ENCODE assay signal across 7 mouse cellular contexts in the genomic region with DNA sequence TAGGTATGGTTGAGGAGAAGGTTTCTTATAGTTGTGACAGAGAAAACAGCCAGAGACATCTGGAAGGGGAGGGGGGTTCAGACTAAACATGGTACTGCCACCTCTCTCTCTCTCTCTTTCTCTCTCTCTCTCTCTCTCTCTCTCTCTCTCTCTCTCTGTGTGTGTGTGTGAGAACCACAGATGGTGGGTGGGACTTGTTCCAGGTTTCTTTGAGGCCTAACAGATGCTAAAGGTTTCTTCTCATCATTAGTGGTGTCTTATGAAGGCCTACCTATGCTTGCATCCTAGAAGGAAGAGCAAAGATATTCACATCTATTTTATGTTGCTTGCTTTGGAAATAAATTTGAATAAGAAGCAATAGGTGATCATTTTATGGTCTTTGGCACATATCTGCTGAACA. TPM values are rescaled to one million over a fixed set of nuclear protein-coding genes. Genes with fewer than 3 reads are reported as not detected.
DNase-seq lines count a peak whose midpoint lies in the region; ATAC-seq lines count a peak whose summit lies in the region.

No protein-coding gene starts in this region.

- peak overlapping the region; percentile 76 for H3K4me2 ChIP-seq in lung, embryonic 16.5 days (ENCODE audit: low read depth, low read length)
- peak overlapping the region; percentile 72 for H3K4me2 ChIP-seq in forebrain, embryonic 12.5 days
- peak overlapping the region; percentile 76 for H3K4me2 ChIP-seq in limb, embryonic 13.5 days (replicated peaks)
- H3K4me2 ChIP-seq in stomach, embryonic 16.5 days (ENCODE audit: low read depth, low read length) = peak overlapping the region; percentile 83

- ATAC-seq in lung, embryonic 16.5 days (ENCODE audit: low read depth) = no peak
- no peak for ATAC-seq in forebrain, embryonic 12.5 days (ENCODE audit: low FRiP score)
- no peak for ATAC-seq in limb, embryonic 13.5 days (ENCODE audit: low FRiP score, low read depth)
- ATAC-seq in stomach, embryonic 16.5 days (ENCODE audit: insufficient read depth, low FRiP score) = no peak
- ATAC-seq in frontal cortex, adult (ENCODE audit: low TSS enrichment) = no peak
- ATAC-seq in inflammation-experienced regulatory T-cells, adult 6 months = no peak

- no peak overlapping the region; the same call in 1 of the 2 replicates for H3K9ac ChIP-seq in lung, embryonic 16.5 days (ENCODE audit: low read length)
- H3K9ac ChIP-seq in forebrain, embryonic 12.5 days = no peak overlapping the region
- H3K9ac ChIP-seq in limb, embryonic 13.5 days = no peak overlapping the region
- H3K9ac ChIP-seq in stomach, embryonic 16.5 days (ENCODE audit: low read length) = no peak overlapping the region

- H3K27me3 ChIP-seq in lung, embryonic 16.5 days (ENCODE audit: control insufficient read depth, insufficient read depth, low read depth, low read length) = no peaks in the 10 kb centered on the region
- no peaks in the 10 kb centered on the region for H3K27me3 ChIP-seq in forebrain, embryonic 12.5 days
- no peaks in the 10 kb centered on the region for H3K27me3 ChIP-seq in limb, embryonic 13.5 days
- H3K27me3 ChIP-seq in stomach, embryonic 16.5 days (ENCODE audit: control insufficient read depth, insufficient read depth, low read length) = no peaks in the 10 kb centered on the region

- H3K4me3 ChIP-seq in lung, embryonic 16.5 days (ENCODE audit: low read length) = peak overlapping the region; percentile 73
- H3K4me3 ChIP-seq in forebrain, embryonic 12.5 days (replicated peaks) = no peak overlapping the region
- H3K4me3 ChIP-seq in limb, embryonic 13.5 days = peak overlapping the region; percentile 57
- peak overlapping the region; percentile 68 for H3K4me3 ChIP-seq in stomach, embryonic 16.5 days (replicated peaks; ENCODE audit: low read length)

- H3K4me1 ChIP-seq in lung, embryonic 16.5 days (replicated peaks; ENCODE audit: control insufficient read depth, insufficient read depth, low read length) = peaks cover 5% of the 10 kb centered on the region; the same call in 1 of the 2 replicates
- H3K4me1 ChIP-seq in forebrain, embryonic 12.5 days = peaks cover 12% of the 10 kb centered on the region
- peaks cover 12% of the 10 kb centered on the region; the same call in 1 of the 2 replicates for H3K4me1 ChIP-seq in limb, embryonic 13.5 days
- peaks cover 10% of the 10 kb centered on the region; the same call in 1 of the 2 replicates for H3K4me1 ChIP-seq in stomach, embryonic 16.5 days (ENCODE audit: control insufficient read depth, insufficient read depth, low read length)

- no peaks in the 10 kb centered on the region for H3K36me3 ChIP-seq in lung, embryonic 16.5 days (ENCODE audit: control insufficient read depth, insufficient read depth, low read length)
- no peaks in the 10 kb centered on the region for H3K36me3 ChIP-seq in forebrain, embryonic 12.5 days (replicated peaks)
- no peaks in the 10 kb centered on the region for H3K36me3 ChIP-seq in limb, embryonic 13.5 days
- H3K36me3 ChIP-seq in stomach, embryonic 16.5 days (ENCODE audit: control insufficient read depth, insufficient read depth, low read length) = no peaks in the 10 kb centered on the region

- no peak for DNase-seq in lung, postnatal 36 days

- H3K9me3 ChIP-seq in lung, embryonic 16.5 days (ENCODE audit: control insufficient read depth, low read length) = no peaks in the 10 kb centered on the region
- no peaks in the 10 kb centered on the region for H3K9me3 ChIP-seq in forebrain, embryonic 12.5 days
- no peaks in the 10 kb centered on the region for H3K9me3 ChIP-seq in limb, embryonic 13.5 days
- H3K9me3 ChIP-seq in stomach, embryonic 16.5 days (replicated peaks; ENCODE audit: control insufficient read depth, low read length) = no peaks in the 10 kb centered on the region

- H3K27ac ChIP-seq in lung, embryonic 16.5 days (ENCODE audit: low read length) = no peak overlapping the region
- H3K27ac ChIP-seq in forebrain, embryonic 12.5 days = no peak overlapping the region
- no peak overlapping the region for H3K27ac ChIP-seq in limb, embryonic 13.5 days
- H3K27ac ChIP-seq in stomach, embryonic 16.5 days (ENCODE audit: low read length) = no peak overlapping the region

RNA-seq across cellular contexts. Expression of gene Cops2, which starts 6.6 kb away (rescaled TPM):
- polyA plus RNA-seq in lung, embryonic 16.5 days (2015; fragmentation: Nextera tagmentation; extraction: Ambion mirVana) = 69.0 and 74.8 TPM in 2 replicates
- 80.7 and 81.3 TPM in 2 replicates for polyA plus RNA-seq in forebrain, embryonic 12.5 days (2016; fragmentation: Nextera tagmentation; extraction: Ambion mirVana)
- polyA plus RNA-seq in limb, embryonic 13.5 days (2015; fragmentation: Nextera tagmentation; extraction: Ambion mirVana) = 86.1 and 90.3 TPM in 2 replicates
- 62.8 and 70.5 TPM in 2 replicates for polyA plus RNA-seq in stomach, embryonic 16.5 days (2015; fragmentation: Nextera tagmentation; extraction: Ambion mirVana)
- 100 to 1,000 TPM in 1 of 3 experiments, 10 to 100 TPM in 2; 80.3 to 114 (median 87.5) TPM for polyA plus RNA-seq in inflammation-experienced regulatory T-cells, adult 6 months (2017; shearing (Covaris generic))

RNA-seq across cellular contexts. Expression of gene Galk2, which starts 6.7 kb away (rescaled TPM):
- 39.3 and 40.7 TPM in 2 replicates for polyA plus RNA-seq in lung, embryonic 16.5 days (2015; fragmentation: Nextera tagmentation; extraction: Ambion mirVana)
- polyA plus RNA-seq in forebrain, embryonic 12.5 days (2016; fragmentation: Nextera tagmentation; extraction: Ambion mirVana) = 26.0 and 28.0 TPM in 2 replicates
- 43.7 and 44.8 TPM in 2 replicates for polyA plus RNA-seq in limb, embryonic 13.5 days (2015; fragmentation: Nextera tagmentation; extraction: Ambion mirVana)
- 48.1 and 48.3 TPM in 2 replicates for polyA plus RNA-seq in stomach, embryonic 16.5 days (2015; fragmentation: Nextera tagmentation; extraction: Ambion mirVana)
- 10 to 100 TPM; 71.7 to 87.5 (median 71.8) TPM for polyA plus RNA-seq in inflammation-experienced regulatory T-cells, adult 6 months (2017; shearing (Covaris generic))
